Mouse (Mus musculus): ENCODE data around the gene Dock10. TPM values are rescaled to one million over a fixed set of nuclear protein-coding genes. Genes with fewer than 3 reads are reported as not detected.

Dock10 gene
- polyA plus RNA-seq, 2 experiments = 3.5 to 3.6 TPM

GRCm38 (mm10) chr1:80721181-80721580 lies 37.1 kb downstream of the Dock10 start:
- H3K9ac ChIP-seq (replicated peaks) = no peak overlapping the region
- no peak overlapping the region for H3K4me3 ChIP-seq (ENCODE audit: insufficient read depth in 1 of 2, low read depth in 2 of 2, low read length in 2 of 2)
- no peak overlapping the region for H3K27ac ChIP-seq
- no peaks in the 10 kb centered on the region for H3K9me3 ChIP-seq (ENCODE audit: control insufficient read depth, low read length)
- H3K4me2 ChIP-seq (ENCODE audit: low read depth) = no peak overlapping the region
- no peak for DNase-seq (ENCODE audit: low read depth in 3 of 3, low spot score in 3 of 3)
- H3K27me3 ChIP-seq (ENCODE audit: control insufficient read depth, insufficient read depth, low read length) = no peaks in the 10 kb centered on the region
- TF ChIP-seq CTCF (IDR thresholded peaks at IDR 0.05; ENCODE audit: low read depth) (no peak), EP300 (IDR thresholded peaks at IDR 0.05; ENCODE audit: low read depth) (no peak)
- 72% methylated on average over 2 of the region's 2 CpGs for WGBS (ENCODE audit: insufficient replicate concordance)
- H3K36me3 ChIP-seq (replicated peaks; ENCODE audit: control insufficient read depth, insufficient read depth, low read depth) = no peaks in the 10 kb centered on the region
- peaks cover 0 to 6% of the 10 kb centered on the region in 2 experiments; a peak in 2 of 4 replicates for H3K4me1 ChIP-seq (replicated peaks; ENCODE audit: control insufficient read depth in 2 of 2, insufficient read depth in 2 of 2, low read length in 1 of 2)
- no peak for ATAC-seq (ENCODE audit: insufficient read depth)

GRCm38 (mm10) chr1:80720146-80720545 lies 38.2 kb downstream of the Dock10 start:
- no peak for ATAC-seq (ENCODE audit: insufficient read depth)
- no peak overlapping the region for H3K4me2 ChIP-seq (ENCODE audit: low read depth)

GRCm38 (mm10) chr1:80719436-80719835 lies 38.9 kb downstream of the Dock10 start:
- H3K4me1 ChIP-seq (replicated peaks; ENCODE audit: control insufficient read depth in 2 of 2, insufficient read depth in 2 of 2, low read length in 1 of 2) = peaks cover 0 to 6% of the 10 kb centered on the region in 2 experiments; a peak in 2 of 4 replicates
- no peaks in the 10 kb centered on the region for H3K27me3 ChIP-seq (ENCODE audit: control insufficient read depth, insufficient read depth, low read length)
- no peaks in the 10 kb centered on the region for H3K36me3 ChIP-seq (replicated peaks; ENCODE audit: control insufficient read depth, insufficient read depth, low read depth)
- H3K9ac ChIP-seq (replicated peaks) = no peak overlapping the region
- no peak overlapping the region for H3K27ac ChIP-seq
- no peaks in the 10 kb centered on the region for H3K9me3 ChIP-seq (ENCODE audit: control insufficient read depth, low read length)
- 48% methylated on average over 6 of the region's 6 CpGs for WGBS (ENCODE audit: insufficient replicate concordance)
- H3K4me3 ChIP-seq (ENCODE audit: insufficient read depth in 1 of 2, low read depth in 2 of 2, low read length in 2 of 2) = no peak overlapping the region
- no peak overlapping the region for H3K4me2 ChIP-seq (ENCODE audit: low read depth)
- no peak for ATAC-seq (ENCODE audit: insufficient read depth)
- no peak for DNase-seq (ENCODE audit: low read depth in 3 of 3, low spot score in 3 of 3)
- no peak for TF ChIP-seq CTCF (IDR thresholded peaks at IDR 0.05; ENCODE audit: low read depth)
- no peak for TF ChIP-seq EP300 (IDR thresholded peaks at IDR 0.05; ENCODE audit: low read depth)

More at GRCm38 (mm10) chr1:80720146-80720545, 38.2 kb downstream of the Dock10 start:
- no peaks in the 10 kb centered on the region for H3K36me3 ChIP-seq (replicated peaks; ENCODE audit: control insufficient read depth, insufficient read depth, low read depth)
- peaks cover 0 to 6% of the 10 kb centered on the region in 2 experiments; a peak in 2 of 4 replicates for H3K4me1 ChIP-seq (replicated peaks; ENCODE audit: control insufficient read depth in 2 of 2, insufficient read depth in 2 of 2, low read length in 1 of 2)
- no peak overlapping the region for H3K9ac ChIP-seq (replicated peaks)
- TF ChIP-seq EP300 (IDR thresholded peaks at IDR 0.05; ENCODE audit: low read depth) (no peak), CTCF (IDR thresholded peaks at IDR 0.05; ENCODE audit: low read depth) (no peak)
- no peak overlapping the region for H3K4me3 ChIP-seq (ENCODE audit: insufficient read depth in 1 of 2, low read depth in 2 of 2, low read length in 2 of 2)
- H3K9me3 ChIP-seq (ENCODE audit: control insufficient read depth, low read length) = no peaks in the 10 kb centered on the region
- no peaks in the 10 kb centered on the region for H3K27me3 ChIP-seq (ENCODE audit: control insufficient read depth, insufficient read depth, low read length)
- no peak for DNase-seq (ENCODE audit: low read depth in 3 of 3, low spot score in 3 of 3)
- no peak overlapping the region for H3K27ac ChIP-seq

GRCm38 (mm10) chr1:80718666-80719065 lies 39.7 kb downstream of the Dock10 start:
- Histone ChIP-seq H3K4me3 (ENCODE audit: insufficient read depth in 1 of 2, low read depth in 2 of 2, low read length in 2 of 2) (no peak overlapping the region), H3K36me3 (replicated peaks; ENCODE audit: control insufficient read depth, insufficient read depth, low read depth) (no peaks in the 10 kb centered on the region), H3K27me3 (ENCODE audit: control insufficient read depth, insufficient read depth, low read length) (no peaks in the 10 kb centered on the region), H3K9me3 (ENCODE audit: control insufficient read depth, low read length) (no peaks in the 10 kb centered on the region), H3K27ac (no peak overlapping the region), H3K9ac (replicated peaks) (no peak overlapping the region), H3K4me2 (ENCODE audit: low read depth) (no peak overlapping the region), H3K4me1 (replicated peaks; ENCODE audit: control insufficient read depth in 2 of 2, insufficient read depth in 2 of 2, low read length in 1 of 2) (peaks cover 0 to 6% of the 10 kb centered on the region in 2 experiments; a peak in 2 of 4 replicates)
- no peak for ATAC-seq (ENCODE audit: insufficient read depth)
- DNase-seq (ENCODE audit: low read depth in 3 of 3, low spot score in 3 of 3) = no peak
- WGBS (ENCODE audit: insufficient replicate concordance) = 57% methylated on average over 1 of the region's 1 CpGs
- TF ChIP-seq CTCF (IDR thresholded peaks at IDR 0.05; ENCODE audit: low read depth) (no peak), EP300 (IDR thresholded peaks at IDR 0.05; ENCODE audit: low read depth) (no peak)

GRCm38 (mm10) chr1:80715917-80716316 lies 42.4 kb downstream of the Dock10 start:
- DNase-seq (ENCODE audit: low read depth in 3 of 3, low spot score in 3 of 3) (no peak), ATAC-seq (ENCODE audit: insufficient read depth) (no peak)
- Histone ChIP-seq H3K27ac (no peak overlapping the region), H3K4me1 (replicated peaks; ENCODE audit: control insufficient read depth in 2 of 2, insufficient read depth in 2 of 2, low read length in 1 of 2) (peaks cover 0 to 4% of the 10 kb centered on the region in 2 experiments; a peak in 2 of 4 replicates), H3K36me3 (replicated peaks; ENCODE audit: control insufficient read depth, insufficient read depth, low read depth) (no peaks in the 10 kb centered on the region), H3K4me2 (ENCODE audit: low read depth) (no peak overlapping the region), H3K9me3 (ENCODE audit: control insufficient read depth, low read length) (no peaks in the 10 kb centered on the region), H3K9ac (replicated peaks) (no peak overlapping the region), H3K4me3 (ENCODE audit: insufficient read depth in 1 of 2, low read depth in 2 of 2, low read length in 2 of 2) (no peak overlapping the region), H3K27me3 (ENCODE audit: control insufficient read depth, insufficient read depth, low read length) (no peaks in the 10 kb centered on the region)
- TF ChIP-seq EP300 (IDR thresholded peaks at IDR 0.05; ENCODE audit: low read depth) = no peak
- TF ChIP-seq CTCF (IDR thresholded peaks at IDR 0.05; ENCODE audit: low read depth) = no peak
- WGBS (ENCODE audit: insufficient replicate concordance) = 52% methylated on average over 3 of the region's 3 CpGs
